Mouse (Mus musculus): ENCODE results near the gene Neu3. TPM values are rescaled to one million over a fixed set of nuclear protein-coding genes. Genes with fewer than 3 reads are reported as not detected.
"Not testable (repeated sequence)": the region's sequence is repeated elsewhere in the genome, so short reads cannot be mapped to it uniquely, and the experiment has no call there.

Gene Neu3
- polyA plus RNA-seq, 1 experiment: 0.91 TPM

DNA sequence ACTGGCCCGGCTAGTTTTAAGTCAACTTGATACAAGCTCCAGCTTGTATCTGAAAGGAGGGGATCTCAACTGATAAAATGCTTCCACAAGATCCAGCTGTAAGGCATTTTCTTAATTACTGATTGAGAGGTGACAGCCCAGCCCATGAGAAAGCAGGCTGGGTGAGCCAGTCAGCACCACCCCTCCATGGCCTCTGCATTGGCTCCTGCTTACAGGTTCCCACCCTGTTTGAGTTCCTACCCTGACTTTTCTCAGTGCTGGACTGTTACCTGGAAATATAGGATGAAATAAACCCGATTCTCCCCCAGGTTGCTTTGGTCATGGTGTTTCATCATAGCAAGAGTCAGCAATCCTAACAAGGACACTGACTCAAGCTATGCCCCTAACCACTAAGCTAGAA is 6.3 kb downstream of the Neu3 start:
- no peak overlapping the region for H3K4me3 ChIP-seq (ENCODE audit: control insufficient read depth, low read depth, low read length)
- H3K36me3 ChIP-seq (ENCODE audit: control insufficient read depth, insufficient read depth, low read length): no peaks in the 10 kb centered on the region
- H3K27ac ChIP-seq (ENCODE audit: control insufficient read depth, insufficient read depth, low read depth, low read length): no peak overlapping the region
- TF ChIP-seq CTCF (IDR thresholded peaks at IDR 0.05; ENCODE audit: control insufficient read depth, insufficient read depth, insufficient replicate concordance, low read depth, low read length) (no peak), POLR2A (IDR thresholded peaks at IDR 0.05; ENCODE audit: control insufficient read depth, low read depth, low read length) (no peak)
- H3K4me1 ChIP-seq (ENCODE audit: control insufficient read depth, insufficient read depth, low read length): no peaks in the 10 kb centered on the region
- H3K27me3 ChIP-seq (ENCODE audit: control insufficient read depth, insufficient read depth, low read length): no peaks in the 10 kb centered on the region

DNA sequence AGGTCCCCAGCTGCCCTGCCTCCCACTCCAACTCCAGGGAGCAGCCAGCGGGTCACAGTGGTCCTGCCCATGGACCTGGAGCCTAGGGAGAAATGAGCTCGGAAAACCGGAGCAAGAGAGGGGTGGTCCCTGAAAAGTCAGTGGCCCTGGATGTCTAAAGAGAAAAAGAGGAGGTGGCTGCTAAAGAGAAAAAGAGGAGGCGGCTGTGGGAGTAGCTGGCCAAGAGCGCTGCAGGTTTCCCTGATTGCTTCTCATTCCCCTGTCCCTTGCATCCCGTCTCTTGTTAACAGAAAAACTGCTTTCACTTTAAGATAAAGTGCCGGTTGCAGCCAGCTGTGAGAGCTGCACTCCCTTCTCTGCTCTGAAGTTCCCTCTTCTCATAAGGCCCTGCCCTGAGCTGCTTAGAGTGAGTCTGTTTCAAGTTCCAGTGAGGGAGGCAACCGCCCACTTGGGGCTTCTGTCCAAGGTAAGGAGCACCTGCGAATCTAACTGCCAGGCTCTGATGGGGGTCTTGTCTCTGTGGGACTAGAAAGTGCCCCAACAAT is 10.0 kb downstream of the Neu3 start:
- not testable (repeated sequence) for H3K36me3 ChIP-seq (ENCODE audit: control insufficient read depth, insufficient read depth, low read length); H3K4me3 ChIP-seq (ENCODE audit: control insufficient read depth, low read depth, low read length); H3K27ac ChIP-seq (ENCODE audit: control insufficient read depth, insufficient read depth, low read depth, low read length); H3K4me1 ChIP-seq (ENCODE audit: control insufficient read depth, insufficient read depth, low read length); H3K27me3 ChIP-seq (ENCODE audit: control insufficient read depth, insufficient read depth, low read length)

DNA sequence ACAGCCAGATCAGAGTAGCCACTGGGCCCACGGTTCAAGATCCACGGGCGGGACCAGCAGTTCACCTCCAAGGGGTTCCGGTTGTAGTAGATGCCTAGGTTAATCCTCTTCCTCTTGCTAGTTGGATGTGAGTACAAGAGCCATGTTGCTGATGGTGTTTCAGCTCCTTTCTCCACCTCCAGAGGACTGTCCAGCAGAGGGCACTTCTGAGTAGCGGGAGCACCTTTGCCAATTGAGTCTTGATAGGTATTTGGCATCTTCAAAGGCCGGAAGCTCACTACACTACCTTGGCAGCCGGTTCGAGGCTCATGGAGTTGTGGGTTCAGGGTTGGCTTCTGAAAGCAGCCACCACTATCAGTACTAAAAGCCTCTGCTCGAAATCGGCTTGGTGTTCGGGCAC is 14.8 kb downstream of the Neu3 start:
- no peaks in the 10 kb centered on the region; the same call in 1 of the 2 replicates for H3K36me3 ChIP-seq (ENCODE audit: control insufficient read depth, insufficient read depth, low read length)

GRCm38 (mm10) chr7:99811661-99812060 is 16.6 kb downstream of the Neu3 start:
- Histone ChIP-seq H3K27ac (ENCODE audit: control insufficient read depth, insufficient read depth, low read depth, low read length) (no peak overlapping the region), H3K4me3 (ENCODE audit: control insufficient read depth, low read depth, low read length) (no peak overlapping the region), H3K36me3 (ENCODE audit: control insufficient read depth, insufficient read depth, low read length) (no peaks in the 10 kb centered on the region; the same call in 1 of the 2 replicates), H3K4me1 (ENCODE audit: control insufficient read depth, insufficient read depth, low read length) (no peaks in the 10 kb centered on the region), H3K27me3 (ENCODE audit: control insufficient read depth, insufficient read depth, low read length) (no peaks in the 10 kb centered on the region)
- TF ChIP-seq CTCF (IDR thresholded peaks at IDR 0.05; ENCODE audit: control insufficient read depth, insufficient read depth, insufficient replicate concordance, low read depth, low read length) (no peak), POLR2A (IDR thresholded peaks at IDR 0.05; ENCODE audit: control insufficient read depth, low read depth, low read length) (no peak)

More for the DNA sequence above, 14.8 kb downstream of the Neu3 start:
- Histone ChIP-seq H3K4me3 (ENCODE audit: control insufficient read depth, low read depth, low read length) (no peak overlapping the region), H3K27me3 (ENCODE audit: control insufficient read depth, insufficient read depth, low read length) (no peaks in the 10 kb centered on the region), H3K27ac (ENCODE audit: control insufficient read depth, insufficient read depth, low read depth, low read length) (no peak overlapping the region), H3K4me1 (ENCODE audit: control insufficient read depth, insufficient read depth, low read length) (no peaks in the 10 kb centered on the region)
- TF ChIP-seq POLR2A (IDR thresholded peaks at IDR 0.05; ENCODE audit: control insufficient read depth, low read depth, low read length): no peak
- TF ChIP-seq CTCF (IDR thresholded peaks at IDR 0.05; ENCODE audit: control insufficient read depth, insufficient read depth, insufficient replicate concordance, low read depth, low read length): peak; percentile 29; the same call in 1 of the 2 replicates

- Histone ChIP-seq H3K4me1 (ENCODE audit: control insufficient read depth, insufficient read depth, low read length) (no peaks in the 10 kb centered on the region), H3K4me3 (ENCODE audit: control insufficient read depth, low read depth, low read length) (no peak overlapping the region), H3K36me3 (ENCODE audit: control insufficient read depth, insufficient read depth, low read length) (no peaks in the 10 kb centered on the region; the same call in 1 of the 2 replicates), H3K27me3 (ENCODE audit: control insufficient read depth, insufficient read depth, low read length) (no peaks in the 10 kb centered on the region), H3K27ac (ENCODE audit: control insufficient read depth, insufficient read depth, low read depth, low read length) (no peak overlapping the region)
- TF ChIP-seq POLR2A (IDR thresholded peaks at IDR 0.05; ENCODE audit: control insufficient read depth, low read depth, low read length) (no peak), CTCF (IDR thresholded peaks at IDR 0.05; ENCODE audit: control insufficient read depth, insufficient read depth, insufficient replicate concordance, low read depth, low read length) (no peak)
Measured at GRCm38 (mm10) chr7:99810814-99811213, 17.4 kb downstream of the Neu3 start.

DNA sequence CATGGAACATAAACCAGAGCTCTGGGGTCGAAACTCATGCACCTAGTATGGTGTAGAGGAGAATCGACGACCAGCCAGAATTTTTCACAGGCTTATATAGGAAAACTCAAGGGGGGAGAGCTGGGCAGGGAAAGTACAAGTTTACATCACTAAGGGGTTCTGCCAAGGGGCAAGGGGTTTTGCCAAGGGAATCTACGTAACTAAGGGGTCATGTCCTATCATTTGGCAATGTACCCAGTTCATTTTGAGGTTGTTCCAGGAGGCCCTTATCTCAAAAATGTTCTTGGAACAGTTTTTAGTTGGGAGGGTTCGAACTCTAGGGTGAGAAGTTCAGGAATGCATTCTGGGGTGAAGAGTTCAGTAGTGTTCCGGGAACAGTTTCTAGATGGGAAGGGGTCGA is 21.2 kb downstream of the Neu3 start:
- H3K36me3 ChIP-seq (ENCODE audit: control insufficient read depth, insufficient read depth, low read length); H3K27me3 ChIP-seq (ENCODE audit: control insufficient read depth, insufficient read depth, low read length); H3K4me3 ChIP-seq (ENCODE audit: control insufficient read depth, low read depth, low read length); H3K27ac ChIP-seq (ENCODE audit: control insufficient read depth, insufficient read depth, low read depth, low read length); H3K4me1 ChIP-seq (ENCODE audit: control insufficient read depth, insufficient read depth, low read length): not testable (repeated sequence)

DNA sequence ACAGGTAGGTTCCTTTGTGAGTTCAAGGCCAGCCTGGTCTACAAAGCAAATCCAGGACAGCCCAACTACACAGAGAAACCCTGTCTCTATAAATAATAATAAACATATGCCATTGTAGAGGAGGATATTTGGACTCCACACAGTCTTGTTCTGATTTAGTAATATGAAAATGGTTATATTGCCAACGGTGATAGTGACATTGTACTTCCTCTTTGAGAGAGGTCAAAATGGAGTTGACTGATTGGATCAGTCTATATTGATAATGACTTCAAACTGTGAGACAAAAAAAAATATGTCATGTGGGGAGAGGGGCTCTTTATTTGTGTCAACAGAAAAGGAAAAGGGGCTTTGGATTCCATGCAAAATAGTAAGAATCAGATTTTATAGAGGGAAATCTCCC is 22.9 kb downstream of the Neu3 start:
- no peak for TF ChIP-seq CTCF (IDR thresholded peaks at IDR 0.05; ENCODE audit: control insufficient read depth, insufficient read depth, insufficient replicate concordance, low read depth, low read length)
- no peak for TF ChIP-seq POLR2A (IDR thresholded peaks at IDR 0.05; ENCODE audit: control insufficient read depth, low read depth, low read length)
- no peak overlapping the region for H3K27ac ChIP-seq (ENCODE audit: control insufficient read depth, insufficient read depth, low read depth, low read length)
- no peaks in the 10 kb centered on the region for H3K4me1 ChIP-seq (ENCODE audit: control insufficient read depth, insufficient read depth, low read length)
- no peaks in the 10 kb centered on the region for H3K36me3 ChIP-seq (ENCODE audit: control insufficient read depth, insufficient read depth, low read length)
- H3K4me3 ChIP-seq (ENCODE audit: control insufficient read depth, low read depth, low read length): no peak overlapping the region
- H3K27me3 ChIP-seq (ENCODE audit: control insufficient read depth, insufficient read depth, low read length): no peaks in the 10 kb centered on the region

DNA sequence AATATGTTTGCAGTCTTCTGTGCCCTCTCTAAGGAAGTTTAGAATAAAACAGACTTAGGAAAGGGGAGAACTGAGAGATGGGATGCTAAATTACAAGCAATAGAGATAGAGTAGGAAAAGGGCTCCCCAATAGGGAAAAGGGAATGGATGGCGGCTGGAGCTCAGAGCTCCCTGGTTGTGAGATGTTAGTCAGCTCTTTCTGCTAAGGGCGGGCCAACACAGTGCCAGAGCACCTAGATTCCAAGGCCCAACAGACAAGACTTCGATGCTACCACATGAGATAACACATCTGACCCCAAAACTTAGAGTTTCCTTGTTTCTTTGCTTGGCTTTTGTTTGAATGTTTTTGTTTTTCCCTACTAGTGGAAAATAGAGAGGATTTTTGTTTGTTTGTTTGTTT is 24.2 kb downstream of the Neu3 start:
- not testable (repeated sequence) for H3K36me3 ChIP-seq (ENCODE audit: control insufficient read depth, insufficient read depth, low read length); H3K4me3 ChIP-seq (ENCODE audit: control insufficient read depth, low read depth, low read length); H3K4me1 ChIP-seq (ENCODE audit: control insufficient read depth, insufficient read depth, low read length); H3K27ac ChIP-seq (ENCODE audit: control insufficient read depth, insufficient read depth, low read depth, low read length); H3K27me3 ChIP-seq (ENCODE audit: control insufficient read depth, insufficient read depth, low read length)

Measured in testis, adult 2 months (tissue).